In genomic region chr16:67610904-67611681, GRCm38 (mm10) we compare ENCODE assay signal across 12 mouse cellular contexts. TPM values are rescaled to one million over a fixed set of nuclear protein-coding genes. Genes with fewer than 3 reads are reported as not detected.
DNase-seq lines count a peak whose midpoint lies in the region; ATAC-seq and TF ChIP-seq lines count a peak whose summit lies in the region.
"Had no signal": no experiment of that assay in that cellular context is flagged by ENCODE, and none has a peak within 500 bp of the region (broad histone marks: within the 10 kb centered on the region; RNA-seq: fewer than 3 reads in every experiment).

No protein-coding gene starts in this region.

- peak; percentile 82 for ATAC-seq in hindbrain, embryonic 12.5 days (ENCODE audit: low FRiP score)
- peak; percentile 65 for ATAC-seq in neural tube, embryonic 15.5 days (ENCODE audit: low FRiP score)
- no peak for ATAC-seq in megakaryocyte, adult 5-6 weeks (ENCODE audit: poor library complexity, severe bottlenecking)
- ATAC-seq: liver, embryonic 12.5 days had no signal

- DNase-seq in layer of hippocampus, adult 9-11 months, result peak; percentile 63
- no peak for DNase-seq in layer of hippocampus, adult 9-10 months (ENCODE audit: low spot score)
- peak; percentile 93 for DNase-seq in cerebellum, adult 9-10 months
- DNase-seq in heart, adult 2 months, result no peak
- DNase-seq in urinary bladder, postnatal 4 days (ENCODE audit: low spot score in 2 of 2), result no peak
- DNase-seq: right cerebral cortex, postnatal 25 days had no signal

- peaks cover 5% of the 10 kb centered on the region; the same call in 1 of the 2 replicates for H3K4me1 ChIP-seq in hindbrain, embryonic 12.5 days
- H3K4me1 ChIP-seq in neural tube, embryonic 15.5 days, result peaks cover 21% of the 10 kb centered on the region
- H3K4me1 ChIP-seq in heart, adult 2 months (ENCODE audit: control insufficient read depth, insufficient read depth, low read length), result no peaks in the 10 kb centered on the region
- H3K4me1 ChIP-seq: liver, embryonic 12.5 days had no signal

- H3K27me3 ChIP-seq in hindbrain, embryonic 12.5 days, result no peaks in the 10 kb centered on the region
- H3K27me3 ChIP-seq in neural tube, embryonic 15.5 days (replicated peaks), result no peaks in the 10 kb centered on the region
- no peaks in the 10 kb centered on the region for H3K27me3 ChIP-seq in heart, adult 2 months (ENCODE audit: control insufficient read depth, insufficient read depth, low read length)
- H3K27me3 ChIP-seq: liver, embryonic 12.5 days had no signal

- no peak overlapping the region for H3K9ac ChIP-seq in hindbrain, embryonic 12.5 days
- no peak overlapping the region; the same call in 1 of the 2 replicates for H3K9ac ChIP-seq in neural tube, embryonic 15.5 days (replicated peaks)
- no peak overlapping the region for H3K9ac ChIP-seq in heart, adult 2 months (ENCODE audit: low read depth, low read length)
- H3K9ac ChIP-seq: liver, embryonic 12.5 days had no signal

- no peak for TF ChIP-seq CTCF in heart, adult 2 months (IDR thresholded peaks at IDR 0.05)

- intact Hi-C loops in heart, adult 2 months (cut with DNase I), result loop anchor here (10.0 kb wide), 1 partner anchor 516 kb away; no protein-coding TSS in a partner anchor

- peak overlapping the region; percentile 52; the same call in 1 of the 2 replicates for H3K27ac ChIP-seq in hindbrain, embryonic 12.5 days
- H3K27ac ChIP-seq in neural tube, embryonic 15.5 days (replicated peaks), result peak overlapping the region; percentile 45
- H3K27ac ChIP-seq in heart, adult 2 months, result no peak overlapping the region
- H3K27ac ChIP-seq: liver, embryonic 12.5 days had no signal

- H3K79me2 ChIP-seq in heart, adult 2 months (replicated peaks; ENCODE audit: control insufficient read depth, insufficient read depth, low read length), result no peaks in the 10 kb centered on the region

- TF ChIP-seq POLR2A in heart, adult 2 months (IDR thresholded peaks at IDR 0.05; ENCODE audit: insufficient read depth, low read depth, low read length), result no peak

- no peak for TF ChIP-seq EP300 in heart, adult 2 months (IDR thresholded peaks at IDR 0.05; ENCODE audit: insufficient read depth, low read depth, low read length)

- 23% methylated on average over 7 of the region's 7 CpGs for WGBS in hindbrain, embryonic 12.5 days
- 22% methylated on average over 7 of the region's 7 CpGs for WGBS in neural tube, embryonic 15.5 days
- WGBS in heart, adult 2 months, result 42% methylated on average over 7 of the region's 7 CpGs

- H3K4me2 ChIP-seq in hindbrain, embryonic 12.5 days (replicated peaks), result peak overlapping the region; percentile 21; the same call in 1 of the 2 replicates
- peak overlapping the region; percentile 36 for H3K4me2 ChIP-seq in neural tube, embryonic 15.5 days
- H3K4me2 ChIP-seq: liver, embryonic 12.5 days had no signal

- no peak overlapping the region for H3K4me3 ChIP-seq in hindbrain, embryonic 12.5 days
- H3K4me3 ChIP-seq in neural tube, embryonic 15.5 days (replicated peaks), result no peak overlapping the region
- H3K4me3 ChIP-seq in heart, adult 2 months, result no peak overlapping the region
- H3K4me3 ChIP-seq: liver, embryonic 12.5 days had no signal

- H3K9me3 ChIP-seq in hindbrain, embryonic 12.5 days (replicated peaks), result no peaks in the 10 kb centered on the region
- H3K9me3 ChIP-seq in neural tube, embryonic 15.5 days (replicated peaks), result no peaks in the 10 kb centered on the region
- H3K9me3 ChIP-seq: liver, embryonic 12.5 days had no signal

- no peaks in the 10 kb centered on the region for H3K36me3 ChIP-seq in hindbrain, embryonic 12.5 days
- no peaks in the 10 kb centered on the region for H3K36me3 ChIP-seq in neural tube, embryonic 15.5 days
- H3K36me3 ChIP-seq in heart, adult 2 months (ENCODE audit: control insufficient read depth, insufficient read depth, low read length), result no peaks in the 10 kb centered on the region
- H3K36me3 ChIP-seq: liver, embryonic 12.5 days had no signal

RNA-seq across cellular contexts. Expression of gene Cadm2, which starts 9.6 kb away (rescaled TPM):
- polyA plus RNA-seq in hindbrain, embryonic 12.5 days (2016; fragmentation: Nextera tagmentation; extraction: Ambion mirVana), result 14.3 and 14.8 TPM in 2 replicates
- polyA plus RNA-seq in neural tube, embryonic 15.5 days (2015; fragmentation: Nextera tagmentation; extraction: Ambion mirVana), result 48.8 and 64.9 TPM in 2 replicates
- total RNA-seq in heart, adult 2 months (2021), result under 1 TPM; 0.77 to 0.89 TPM
- 0.35 and 0.94 TPM in 2 replicates for polyA plus RNA-seq in heart, adult 2 months (2012; rRNA removed)
- total RNA-seq in megakaryocyte, adult 5-6 weeks (2015), result not detected in 2 replicates
- not detected in 2 replicates for total RNA-seq in megakaryocyte, adult 5-6 weeks (2017)
- total RNA-seq: common myeloid progenitor, adult 5-6 weeks; hematopoietic stem cell, adult 5-6 weeks had no signal

Comparison
In these comparisons a context has a peak if more than half of its experiments do, and no peak if none do; other contexts are left out.
1. DNase-seq: peak in layer of hippocampus, adult 9-11 months (single experiment) and cerebellum, adult 9-10 months (single experiment); none in layer of hippocampus, adult 9-10 months (single experiment), heart, adult 2 months (0 of 2) and urinary bladder, postnatal 4 days (0 of 2).